Mouse (Mus musculus): Measurements from ENCODE around the gene Jmy.

GRCm38 (mm10) chr13:93547641-93548040 is 48.0 kb upstream of the Jmy start:
- TF ChIP-seq CTCF (IDR thresholded peaks at IDR 0.05; ENCODE audit: extremely low read depth, insufficient read depth, low read length) (no peak), POLR2A (IDR thresholded peaks at IDR 0.05; ENCODE audit: extremely low read depth, insufficient read depth, low read length) (no peak)

All from cortical plate, adult 2 months (tissue).